Comparison of ENCODE assay signal across 9 mouse cellular contexts in genomic region chr6:88758568-88759522, GRCm38 (mm10). TPM values are rescaled to one million over a fixed set of nuclear protein-coding genes. Genes with fewer than 3 reads are reported as not detected.
DNase-seq lines count a peak whose midpoint lies in the region; ATAC-seq and TF ChIP-seq lines count a peak whose summit lies in the region.
"Had no signal": no experiment of that assay in that cellular context is flagged by ENCODE, and none has a peak within 500 bp of the region (broad histone marks: within the 10 kb centered on the region; RNA-seq: fewer than 3 reads in every experiment).

No protein-coding gene starts in this region.

- WGBS in lung, embryonic 15.5 days, result 61% methylated on average over 10 of the region's 10 CpGs

- H3K9ac ChIP-seq in MEL (ENCODE audit: control insufficient read depth, low read depth, low read length, poor library complexity, severe bottlenecking), result no peak overlapping the region
- H3K9ac ChIP-seq in lung, embryonic 15.5 days, result no peak overlapping the region

- no peak for TF ChIP-seq RAD21 in MEL (IDR thresholded peaks at IDR 0.05; ENCODE audit: low read depth, low read length)

- no peaks in the 10 kb centered on the region for H3K79me2 ChIP-seq in MEL (ENCODE audit: control insufficient read depth, insufficient read depth, low read length, poor library complexity)

- H3K27ac ChIP-seq in MEL (ENCODE audit: control insufficient read depth, low read depth, low read length), result no peak overlapping the region
- H3K27ac ChIP-seq in brown adipose tissue, adult 24 weeks (replicated peaks; ENCODE audit: low read depth, low read length), result peak overlapping the region; percentile 93
- 0 out of 2 replicates have a peak overlapping the region, but pooled peaks have one; percentile 3 for H3K27ac ChIP-seq in lung, embryonic 15.5 days

- TF ChIP-seq POLR2A in MEL (IDR thresholded peaks at IDR 0.05; ENCODE audit: control insufficient read depth in 1 of 2, insufficient read depth in 1 of 2, low read depth in 1 of 2, low read length in 2 of 2, poor library complexity in 1 of 2), result no peak

- no peak for TF ChIP-seq CTCF in MEL (IDR thresholded peaks at IDR 0.05 in 2 of 3, conservative IDR thresholded peaks at IDR 0.05 in 1 of 3; ENCODE audit: control insufficient read depth in 1 of 3, insufficient read depth in 1 of 3, low read depth in 2 of 3, low read length in 3 of 3, poor library complexity in 1 of 3, severe bottlenecking in 1 of 3)

- H3K4me3 ChIP-seq in MEL (ENCODE audit: control insufficient read depth in 1 of 2, insufficient read depth in 1 of 2, low read depth in 2 of 2, low read length in 2 of 2), result no peak overlapping the region
- H3K4me3 ChIP-seq in brown adipose tissue, adult 24 weeks (ENCODE audit: insufficient read depth, low read depth, low read length), result 0 out of 2 replicates have a peak overlapping the region, but pooled peaks have one; percentile 2
- H3K4me3 ChIP-seq in lung, embryonic 15.5 days, result no peak overlapping the region

- H3K36me3 ChIP-seq in MEL (ENCODE audit: control insufficient read depth in 1 of 2, insufficient read depth in 2 of 2, low read length in 2 of 2), result no peaks in the 10 kb centered on the region
- no peaks in the 10 kb centered on the region for H3K36me3 ChIP-seq in lung, embryonic 15.5 days

- H3K27me3 ChIP-seq in MEL (ENCODE audit: control insufficient read depth in 1 of 2, insufficient read depth in 2 of 2, low read length in 2 of 2), result peaks cover 0 to 7% of the 10 kb centered on the region in 2 experiments; a peak in 2 of 4 replicates
- H3K27me3 ChIP-seq in lung, embryonic 15.5 days, result no peaks in the 10 kb centered on the region

- H3K9me3 ChIP-seq in MEL (replicated peaks; ENCODE audit: insufficient read depth, low read length), result no peaks in the 10 kb centered on the region
- H3K9me3 ChIP-seq in lung, embryonic 15.5 days, result no peaks in the 10 kb centered on the region

- H3K4me2 ChIP-seq in lung, embryonic 15.5 days, result no peak overlapping the region

- no peaks in the 10 kb centered on the region for H3K4me1 ChIP-seq in MEL (ENCODE audit: control insufficient read depth in 1 of 2, insufficient read depth in 2 of 2, low read length in 2 of 2)
- peaks cover 79% of the 10 kb centered on the region for H3K4me1 ChIP-seq in brown adipose tissue, adult 24 weeks (ENCODE audit: control insufficient read depth, insufficient read depth, insufficient read length, low read length)
- peaks cover 55% of the 10 kb centered on the region for H3K4me1 ChIP-seq in lung, embryonic 15.5 days

- no peak for TF ChIP-seq EP300 in MEL (IDR thresholded peaks at IDR 0.05; ENCODE audit: low read depth in 1 of 2, low read length in 2 of 2)

- DNase-seq in MEL (ENCODE audit: low read depth, low spot score), result peak; percentile 12
- peak; percentile 47 to 65 for DNase-seq in heart, postnatal 36 days
- no peak for DNase-seq in frontal cortex, postnatal 14 days (ENCODE audit: low spot score in 2 of 2)
- no peak for DNase-seq in ovary, postnatal 36 days (ENCODE audit: low spot score)
- DNase-seq in adrenal gland, adult 8-10 months, result no peak
- no peak for DNase-seq in cerebellum, adult 11-12 months
- DNase-seq: thymus, postnatal 4 days had no signal

- ATAC-seq in lung, embryonic 15.5 days (ENCODE audit: borderline replicate concordance, extremely low read depth, low FRiP score, low TSS enrichment), result peak; percentile 43; the same call in 1 of the 2 replicates

- intact Hi-C loops in heart, postnatal 36 days (cut with DNase I), result loop anchor here (2.0 kb wide), 2 partner anchors 32 to 54 kb away; no protein-coding TSS in a partner anchor

TF ChIP-seq in MEL, 35 proteins besides CTCF, POLR2A, EP300 and RAD21:
- no peak for TF ChIP-seq ZKSCAN1 (IDR thresholded peaks at IDR 0.05; ENCODE audit: low read depth, low read length)
- 0 out of 2 replicates have a peak, but pooled peaks have one; percentile 46 for TF ChIP-seq BHLHE40 (IDR thresholded peaks at IDR 0.05; ENCODE audit: borderline replicate concordance, low read depth, low read length)

RNA-seq across cellular contexts. Expression of gene Mgll, which starts 34.6 kb away (rescaled TPM):
- not detected in 2 replicates for total RNA-seq in MEL (2012; rRNA removed)
- not detected for polyA plus RNA-seq in MEL (2012; ENCODE audit: insufficient read depth in 1 of 2, insufficient read length in 2 of 2, low read depth in 1 of 2, low replicate concordance in 2 of 2, missing spikeins in 1 of 2)
- polyA plus RNA-seq in brown adipose tissue, adult 24 weeks (2012; ENCODE audit: insufficient read depth, insufficient read length, missing spikeins), result 257 and 493 TPM in 2 replicates
- 100 to 1,000 TPM; 113 to 133 TPM for total RNA-seq in heart, postnatal 36 days (2021)
- polyA plus RNA-seq in lung, embryonic 15.5 days (2015; fragmentation: Nextera tagmentation; extraction: Ambion mirVana), result 75.8 and 76.7 TPM in 2 replicates
- 100 to 1,000 TPM in 3 of 4 experiments, 10 to 100 TPM in 1; 99.2 to 165 (median 135) TPM for total RNA-seq in adrenal gland, adult 8-10 months (2022)

Comparison
In these comparisons a context has a peak if more than half of its experiments do, and no peak if none do; other contexts are left out.
1. DNase-seq: peak in MEL (single experiment) and heart, postnatal 36 days (2 of 2); none in frontal cortex, postnatal 14 days (0 of 2), ovary, postnatal 36 days (single experiment), adrenal gland, adult 8-10 months (single experiment) and cerebellum, adult 11-12 months (single experiment).
2. RNA of gene Mgll, which starts 34.6 kb away (total RNA-seq): 99.2 to 165 TPM in adrenal gland, adult 8-10 months and 113 to 133 TPM in heart, postnatal 36 days; not detected in MEL; every median in the first group is over 100 times any median in the second.